In genomic region chr9:20950419-20950818, GRCm38 (mm10) we compare ENCODE assay signal across 13 mouse cellular contexts. TPM values are rescaled to one million over a fixed set of nuclear protein-coding genes. Genes with fewer than 3 reads are reported as not detected.
DNase-seq lines count a peak whose midpoint lies in the region; ATAC-seq and TF ChIP-seq lines count a peak whose summit lies in the region.
"Had no signal": no experiment of that assay in that cellular context is flagged by ENCODE, and none has a peak within 500 bp of the region (broad histone marks: within the 10 kb centered on the region; RNA-seq: fewer than 3 reads in every experiment).

No protein-coding gene starts in this region.

- ATAC-seq in forebrain, embryonic 16.5 days = no peak
- no peak for ATAC-seq in lung, embryonic 15.5 days (ENCODE audit: borderline replicate concordance, extremely low read depth, low FRiP score, low TSS enrichment)
- no peak for ATAC-seq in intestine, embryonic 14.5 days (replicated peaks; ENCODE audit: low FRiP score, low TSS enrichment, low read depth)
- no peak for ATAC-seq in midbrain, embryonic 13.5 days

- H3K4me3 ChIP-seq in forebrain, embryonic 10.5 days = peak overlapping the region; percentile 95; the same call in 1 of the 2 replicates
- H3K4me3 ChIP-seq in forebrain, embryonic 16.5 days (replicated peaks; ENCODE audit: low read length) = no peak overlapping the region
- H3K4me3 ChIP-seq in lung, embryonic 15.5 days = no peak overlapping the region
- 0 out of 2 replicates have a peak overlapping the region, but pooled peaks have one; percentile 92 for H3K4me3 ChIP-seq in intestine, embryonic 14.5 days (ENCODE audit: low read depth, low read length)
- H3K4me3 ChIP-seq in midbrain, embryonic 13.5 days (replicated peaks) = no peak overlapping the region
- H3K4me3 ChIP-seq in thymus, adult 2 months (ENCODE audit: control insufficient read depth, insufficient read depth, low read length) = no peak overlapping the region

- H3K36me3 ChIP-seq in forebrain, embryonic 10.5 days (replicated peaks) = peaks cover 46% of the 10 kb centered on the region
- H3K36me3 ChIP-seq in forebrain, embryonic 16.5 days (ENCODE audit: control insufficient read depth, insufficient read depth) = no peaks in the 10 kb centered on the region
- no peaks in the 10 kb centered on the region for H3K36me3 ChIP-seq in lung, embryonic 15.5 days
- H3K36me3 ChIP-seq in intestine, embryonic 14.5 days (ENCODE audit: control insufficient read depth, insufficient read depth, low read length) = peaks cover 23% of the 10 kb centered on the region
- H3K36me3 ChIP-seq in midbrain, embryonic 13.5 days = 0 out of 2 replicates have a peak, but pooled peaks cover 13% of the 10 kb centered on the region
- no peaks in the 10 kb centered on the region for H3K36me3 ChIP-seq in thymus, adult 2 months (ENCODE audit: control insufficient read depth, insufficient read depth, low read length)

- no peaks in the 10 kb centered on the region for H3K9me3 ChIP-seq in forebrain, embryonic 10.5 days
- no peaks in the 10 kb centered on the region for H3K9me3 ChIP-seq in forebrain, embryonic 16.5 days (ENCODE audit: control insufficient read depth, low read length)
- no peaks in the 10 kb centered on the region for H3K9me3 ChIP-seq in lung, embryonic 15.5 days
- no peaks in the 10 kb centered on the region for H3K9me3 ChIP-seq in intestine, embryonic 14.5 days (ENCODE audit: control insufficient read depth, low read length)
- H3K9me3 ChIP-seq in midbrain, embryonic 13.5 days = no peaks in the 10 kb centered on the region
- H3K9me3 ChIP-seq: stomach, embryonic 15.5 days had no signal

- DNase-seq in forebrain, embryonic 10.5 days (ENCODE audit: extremely low spot score, low spot score) = no peak
- no peak for DNase-seq in lung, postnatal 14 days
- DNase-seq in intestine, embryonic 14.5 days (ENCODE audit: low spot score) = no peak
- DNase-seq in thymus, adult 2 months = no peak
- DNase-seq in B cell, adult 2 months = no peak
- DNase-seq: cerebellum, postnatal 25 days; gastrocnemius, postnatal 14 days; kidney, adult 18-20 months; right cerebral cortex, adult 18-20 months had no signal

- peaks cover 34% of the 10 kb centered on the region for H3K4me1 ChIP-seq in forebrain, embryonic 10.5 days
- peaks cover 22% of the 10 kb centered on the region for H3K4me1 ChIP-seq in forebrain, embryonic 16.5 days (replicated peaks; ENCODE audit: control insufficient read depth, insufficient read depth, low read length)
- H3K4me1 ChIP-seq in lung, embryonic 15.5 days = peaks cover 28% of the 10 kb centered on the region
- peaks cover 13% of the 10 kb centered on the region; the same call in 1 of the 2 replicates for H3K4me1 ChIP-seq in intestine, embryonic 14.5 days (replicated peaks; ENCODE audit: control insufficient read depth, insufficient read depth, low read length)
- peaks cover 16% of the 10 kb centered on the region for H3K4me1 ChIP-seq in midbrain, embryonic 13.5 days (replicated peaks)
- peaks cover 26% of the 10 kb centered on the region for H3K4me1 ChIP-seq in thymus, adult 2 months (replicated peaks; ENCODE audit: control insufficient read depth, insufficient read depth, low read length)

- H3K4me2 ChIP-seq in forebrain, embryonic 16.5 days (ENCODE audit: low read length) = no peak overlapping the region
- H3K4me2 ChIP-seq in lung, embryonic 15.5 days = peak overlapping the region; percentile 87
- H3K4me2 ChIP-seq in intestine, embryonic 14.5 days (ENCODE audit: low read length) = peak overlapping the region; percentile 96
- H3K4me2 ChIP-seq in midbrain, embryonic 13.5 days (replicated peaks) = peak overlapping the region; percentile 89

- no peak overlapping the region for H3K9ac ChIP-seq in forebrain, embryonic 16.5 days (replicated peaks; ENCODE audit: low read depth, low read length)
- peak overlapping the region; percentile 87 for H3K9ac ChIP-seq in lung, embryonic 15.5 days
- peak overlapping the region; percentile 11; the same call in 1 of the 2 replicates for H3K9ac ChIP-seq in intestine, embryonic 14.5 days (ENCODE audit: low read length)
- H3K9ac ChIP-seq in midbrain, embryonic 13.5 days (replicated peaks) = peak overlapping the region; percentile 21; the same call in 1 of the 2 replicates

- TF ChIP-seq CTCF in thymus, adult 2 months (IDR thresholded peaks at IDR 0.05; ENCODE audit: borderline replicate concordance, control insufficient read depth, extremely low read depth, insufficient read depth, low read length, poor library complexity) = no peak

- no peak overlapping the region for H3K27ac ChIP-seq in forebrain, embryonic 10.5 days
- H3K27ac ChIP-seq in forebrain, embryonic 16.5 days (ENCODE audit: low read length) = no peak overlapping the region
- H3K27ac ChIP-seq in lung, embryonic 15.5 days = no peak overlapping the region
- H3K27ac ChIP-seq in intestine, embryonic 14.5 days (ENCODE audit: low read depth) = no peak overlapping the region
- H3K27ac ChIP-seq in midbrain, embryonic 13.5 days = no peak overlapping the region
- no peak overlapping the region for H3K27ac ChIP-seq in thymus, adult 2 months (ENCODE audit: control insufficient read depth, insufficient read depth, low read length)

- H3K27me3 ChIP-seq in forebrain, embryonic 10.5 days (ENCODE audit: poor library complexity, severe bottlenecking) = no peaks in the 10 kb centered on the region
- H3K27me3 ChIP-seq in forebrain, embryonic 16.5 days (replicated peaks; ENCODE audit: control insufficient read depth, insufficient read depth, low read length) = no peaks in the 10 kb centered on the region
- H3K27me3 ChIP-seq in lung, embryonic 15.5 days = no peaks in the 10 kb centered on the region
- no peaks in the 10 kb centered on the region for H3K27me3 ChIP-seq in intestine, embryonic 14.5 days (replicated peaks; ENCODE audit: control insufficient read depth, insufficient read depth, low read length)
- H3K27me3 ChIP-seq in midbrain, embryonic 13.5 days = no peaks in the 10 kb centered on the region
- no peaks in the 10 kb centered on the region for H3K27me3 ChIP-seq in thymus, adult 2 months (ENCODE audit: control insufficient read depth, insufficient read depth, low read length)
- H3K27me3 ChIP-seq: stomach, embryonic 15.5 days had no signal

- TF ChIP-seq POLR2A in thymus, adult 2 months (IDR thresholded peaks at IDR 0.05; ENCODE audit: control insufficient read depth, extremely low read depth, insufficient read depth, low read length, poor library complexity) = no peak

RNA-seq across cellular contexts. Expression of gene Dnmt1, which starts 9.3 kb away (rescaled TPM):
- polyA plus RNA-seq in forebrain, embryonic 10.5 days (2016; fragmentation: Nextera tagmentation; extraction: Ambion mirVana) = 171 and 174 TPM in 2 replicates
- 85.3 and 88.9 TPM in 2 replicates for polyA plus RNA-seq in forebrain, embryonic 16.5 days (2015; fragmentation: Nextera tagmentation; extraction: Ambion mirVana)
- 101 and 104 TPM in 2 replicates for polyA plus RNA-seq in lung, embryonic 15.5 days (2015; fragmentation: Nextera tagmentation; extraction: Ambion mirVana)
- 65.4 and 69.9 TPM in 2 replicates for polyA plus RNA-seq in intestine, embryonic 14.5 days (2014; fragmentation: Nextera tagmentation; extraction: Ambion mirVana)
- polyA plus RNA-seq in midbrain, embryonic 13.5 days (2015; fragmentation: Nextera tagmentation; extraction: Ambion mirVana) = 75.2 and 76.3 TPM in 2 replicates
- 142 and 194 TPM in 2 replicates for polyA plus RNA-seq in thymus, adult 2 months (2012; rRNA removed)

RNA-seq across cellular contexts. Expression of gene S1pr2, which starts 26.2 kb away (rescaled TPM):
- polyA plus RNA-seq in forebrain, embryonic 10.5 days (2016; fragmentation: Nextera tagmentation; extraction: Ambion mirVana) = 24.4 and 26.4 TPM in 2 replicates
- 7.5 and 7.7 TPM in 2 replicates for polyA plus RNA-seq in forebrain, embryonic 16.5 days (2015; fragmentation: Nextera tagmentation; extraction: Ambion mirVana)
- polyA plus RNA-seq in lung, embryonic 15.5 days (2015; fragmentation: Nextera tagmentation; extraction: Ambion mirVana) = 63.4 and 65.2 TPM in 2 replicates
- polyA plus RNA-seq in intestine, embryonic 14.5 days (2014; fragmentation: Nextera tagmentation; extraction: Ambion mirVana) = 31.9 and 35.5 TPM in 2 replicates
- 8.5 and 9.5 TPM in 2 replicates for polyA plus RNA-seq in midbrain, embryonic 13.5 days (2015; fragmentation: Nextera tagmentation; extraction: Ambion mirVana)
- 11.0 and 11.2 TPM in 2 replicates for polyA plus RNA-seq in thymus, adult 2 months (2012; rRNA removed)

RNA-seq across cellular contexts. Expression of gene Eif3g, which starts 52.0 kb away (rescaled TPM):
- polyA plus RNA-seq in forebrain, embryonic 10.5 days (2016; fragmentation: Nextera tagmentation; extraction: Ambion mirVana) = 425 and 433 TPM in 2 replicates
- 260 and 268 TPM in 2 replicates for polyA plus RNA-seq in forebrain, embryonic 16.5 days (2015; fragmentation: Nextera tagmentation; extraction: Ambion mirVana)
- polyA plus RNA-seq in lung, embryonic 15.5 days (2015; fragmentation: Nextera tagmentation; extraction: Ambion mirVana) = 281 and 294 TPM in 2 replicates
- 314 and 315 TPM in 2 replicates for polyA plus RNA-seq in intestine, embryonic 14.5 days (2014; fragmentation: Nextera tagmentation; extraction: Ambion mirVana)
- polyA plus RNA-seq in midbrain, embryonic 13.5 days (2015; fragmentation: Nextera tagmentation; extraction: Ambion mirVana) = 273 and 291 TPM in 2 replicates
- polyA plus RNA-seq in thymus, adult 2 months (2012; rRNA removed) = 137 and 140 TPM in 2 replicates

RNA-seq across cellular contexts. Expression of gene Mrpl4, which starts 52.1 kb away (rescaled TPM):
- polyA plus RNA-seq in forebrain, embryonic 10.5 days (2016; fragmentation: Nextera tagmentation; extraction: Ambion mirVana) = 152 and 154 TPM in 2 replicates
- 109 and 113 TPM in 2 replicates for polyA plus RNA-seq in forebrain, embryonic 16.5 days (2015; fragmentation: Nextera tagmentation; extraction: Ambion mirVana)
- 157 and 160 TPM in 2 replicates for polyA plus RNA-seq in lung, embryonic 15.5 days (2015; fragmentation: Nextera tagmentation; extraction: Ambion mirVana)
- 151 and 155 TPM in 2 replicates for polyA plus RNA-seq in intestine, embryonic 14.5 days (2014; fragmentation: Nextera tagmentation; extraction: Ambion mirVana)
- 98.1 and 102 TPM in 2 replicates for polyA plus RNA-seq in midbrain, embryonic 13.5 days (2015; fragmentation: Nextera tagmentation; extraction: Ambion mirVana)
- 125 and 140 TPM in 2 replicates for polyA plus RNA-seq in thymus, adult 2 months (2012; rRNA removed)

Comparison
In these comparisons a context has a peak if more than half of its experiments do, and no peak if none do; other contexts are left out.
1. H3K4me3 ChIP-seq: peak in forebrain, embryonic 10.5 days (single experiment) and intestine, embryonic 14.5 days (single experiment); none in forebrain, embryonic 16.5 days (single experiment), lung, embryonic 15.5 days (single experiment), midbrain, embryonic 13.5 days (single experiment) and thymus, adult 2 months (single experiment).